Mouse (Mus musculus): ENCODE data around the gene Itgb6. TPM values are rescaled to one million over a fixed set of nuclear protein-coding genes. Genes with fewer than 3 reads are reported as not detected.

Gene Itgb6
- polyA plus RNA-seq, 1 experiment from 2014 or later: 25.6 TPM

DNA sequence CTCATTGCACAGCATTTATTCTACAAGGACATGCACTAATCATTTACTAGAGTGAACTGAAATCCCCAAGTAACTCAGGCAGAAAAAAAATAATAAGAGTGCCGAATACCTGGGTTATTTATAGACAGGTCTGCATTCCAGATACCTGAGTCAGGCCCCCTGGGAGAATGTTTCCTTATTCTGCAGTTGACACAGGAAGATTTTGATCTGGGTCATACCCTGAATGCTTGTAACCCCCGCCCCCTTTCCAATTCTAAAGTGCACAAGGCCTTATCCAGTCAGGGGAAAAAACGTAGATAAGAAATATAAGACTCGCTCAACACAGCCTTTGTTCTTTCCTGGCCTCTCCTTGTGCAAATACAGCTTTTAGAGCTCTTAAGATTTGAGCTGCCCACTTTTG lies 19.1 kb downstream of the Itgb6 start:
- Histone ChIP-seq H3K4me2 (replicated peaks; ENCODE audit: low read depth, low read length) (no peak overlapping the region), H3K4me3 (ENCODE audit: low read length) (no peak overlapping the region), H3K9me3 (ENCODE audit: low read length) (no peaks in the 10 kb centered on the region), H3K4me1 (ENCODE audit: insufficient read depth, low read length) (peaks cover 28% of the 10 kb centered on the region), H3K36me3 (ENCODE audit: insufficient read depth, low read length) (no peaks in the 10 kb centered on the region), H3K9ac (replicated peaks; ENCODE audit: low read length) (no peak overlapping the region), H3K27me3 (ENCODE audit: insufficient read depth, low read length) (no peaks in the 10 kb centered on the region), H3K27ac (ENCODE audit: low read length) (peak overlapping the region; percentile 76)
- WGBS: 29% methylated on average over 4 of the region's 4 CpGs
- ATAC-seq (ENCODE audit: low FRiP score, low TSS enrichment): peak; percentile 85

DNA sequence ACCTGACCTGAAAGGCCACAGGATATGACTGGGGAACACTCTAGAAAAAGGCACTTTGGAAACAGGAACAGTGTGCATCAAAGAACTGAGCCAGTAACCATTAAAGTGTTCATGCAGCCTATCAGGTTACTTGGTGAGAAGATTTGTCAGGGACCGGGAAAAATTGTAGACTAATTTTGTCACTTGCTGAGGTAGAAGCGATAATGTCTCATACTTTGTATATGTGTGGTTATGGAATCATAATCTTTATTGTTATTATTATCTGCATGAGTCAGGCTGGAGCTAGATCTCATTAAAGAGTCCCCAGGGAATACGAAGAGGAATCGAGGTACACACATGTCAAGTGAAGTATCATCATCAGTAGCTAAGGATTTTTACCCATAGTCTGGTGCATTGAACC lies 21.5 kb downstream of the Itgb6 start:
- WGBS: 86% methylated on average over 4 of the region's 4 CpGs
- no peak for ATAC-seq (ENCODE audit: low FRiP score, low TSS enrichment)

DNA sequence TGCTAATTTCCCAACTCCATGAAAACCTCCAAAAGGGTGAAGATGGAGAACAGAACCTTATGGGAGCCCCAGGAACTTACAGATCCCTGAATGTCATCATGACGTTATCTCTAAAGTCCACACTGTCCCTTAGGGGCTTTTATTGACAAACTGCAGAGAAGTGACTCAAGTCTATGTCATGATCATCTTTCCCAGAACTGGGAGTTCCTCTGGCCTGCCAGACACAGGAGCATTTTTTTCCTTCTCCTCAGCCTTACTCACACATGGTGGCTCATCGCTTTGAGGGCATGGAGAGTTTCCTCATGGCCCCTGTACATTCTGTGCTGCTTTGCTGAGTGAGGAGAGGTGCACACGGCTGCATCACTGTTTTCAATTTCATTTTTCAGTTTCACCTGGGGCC lies 22.4 kb downstream of the Itgb6 start:
- H3K36me3 ChIP-seq (ENCODE audit: insufficient read depth, low read length): no peaks in the 10 kb centered on the region
- no peak overlapping the region for H3K27ac ChIP-seq (ENCODE audit: low read length)
- no peaks in the 10 kb centered on the region for H3K9me3 ChIP-seq (ENCODE audit: low read length)
- H3K4me2 ChIP-seq (replicated peaks; ENCODE audit: low read depth, low read length): no peak overlapping the region
- no peak overlapping the region for H3K9ac ChIP-seq (replicated peaks; ENCODE audit: low read length)
- H3K27me3 ChIP-seq (ENCODE audit: insufficient read depth, low read length): no peaks in the 10 kb centered on the region
- no peak for ATAC-seq (ENCODE audit: low FRiP score, low TSS enrichment)
- WGBS: 88% methylated on average over 3 of the region's 3 CpGs
- no peak overlapping the region for H3K4me3 ChIP-seq (ENCODE audit: low read length)
- peaks cover 43% of the 10 kb centered on the region for H3K4me1 ChIP-seq (ENCODE audit: insufficient read depth, low read length)

More for the DNA sequence above, 21.5 kb downstream of the Itgb6 start:
- Histone ChIP-seq H3K27me3 (ENCODE audit: insufficient read depth, low read length) (no peaks in the 10 kb centered on the region), H3K4me3 (ENCODE audit: low read length) (no peak overlapping the region), H3K4me1 (ENCODE audit: insufficient read depth, low read length) (peaks cover 43% of the 10 kb centered on the region), H3K36me3 (ENCODE audit: insufficient read depth, low read length) (no peaks in the 10 kb centered on the region), H3K27ac (ENCODE audit: low read length) (no peak overlapping the region), H3K9ac (replicated peaks; ENCODE audit: low read length) (no peak overlapping the region), H3K4me2 (replicated peaks; ENCODE audit: low read depth, low read length) (no peak overlapping the region), H3K9me3 (ENCODE audit: low read length) (no peaks in the 10 kb centered on the region)

DNA sequence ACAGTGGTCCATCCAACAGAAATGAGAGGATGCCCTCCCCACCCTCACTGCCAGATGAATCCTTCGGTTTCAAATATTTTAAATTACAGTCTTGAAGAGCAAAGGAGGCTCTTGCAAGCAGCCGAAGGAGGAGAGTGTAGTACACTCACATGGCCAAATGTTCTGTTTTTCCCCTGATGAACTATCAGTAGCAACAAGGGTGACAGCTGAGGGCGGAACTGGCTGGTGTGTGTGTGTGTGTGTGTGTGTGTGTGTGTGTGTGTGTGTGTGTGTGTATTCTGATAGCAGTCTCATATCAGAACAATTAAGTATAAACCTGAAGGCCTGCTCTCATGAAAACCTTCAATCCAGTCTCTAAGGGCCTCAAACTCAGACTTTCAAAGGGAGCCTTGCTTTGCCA lies 22.9 kb downstream of the Itgb6 start:
- H3K9me3 ChIP-seq (ENCODE audit: low read length): no peaks in the 10 kb centered on the region
- no peak overlapping the region for H3K9ac ChIP-seq (replicated peaks; ENCODE audit: low read length)
- no peak overlapping the region for H3K4me2 ChIP-seq (replicated peaks; ENCODE audit: low read depth, low read length)
- no peaks in the 10 kb centered on the region for H3K27me3 ChIP-seq (ENCODE audit: insufficient read depth, low read length)
- H3K36me3 ChIP-seq (ENCODE audit: insufficient read depth, low read length): no peaks in the 10 kb centered on the region
- H3K4me3 ChIP-seq (ENCODE audit: low read length): no peak overlapping the region
- 73% methylated on average over 3 of the region's 3 CpGs for WGBS
- no peak for ATAC-seq (ENCODE audit: low FRiP score, low TSS enrichment)
- no peak overlapping the region for H3K27ac ChIP-seq (ENCODE audit: low read length)
- peaks cover 42% of the 10 kb centered on the region for H3K4me1 ChIP-seq (ENCODE audit: insufficient read depth, low read length)

DNA sequence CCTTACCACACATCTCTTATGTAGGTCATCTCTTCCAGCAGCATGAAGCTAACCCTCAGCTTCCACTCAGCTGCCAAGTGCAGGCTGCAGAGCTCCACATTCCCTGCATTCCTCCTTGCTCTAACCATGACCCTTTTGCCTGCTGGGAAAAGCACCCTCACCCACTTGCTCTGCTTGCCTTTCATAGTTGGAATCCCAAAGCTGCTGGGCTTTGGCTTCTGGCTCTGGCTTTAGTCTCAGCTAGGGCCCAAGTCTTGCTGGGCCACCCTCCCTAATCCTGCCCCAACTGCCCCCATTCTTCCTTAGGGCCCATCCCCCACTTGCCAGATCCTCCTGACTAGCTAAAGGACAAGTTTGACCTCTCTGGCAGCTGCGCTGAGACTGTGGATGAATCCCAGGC lies 24.3 kb downstream of the Itgb6 start:
- no peaks in the 10 kb centered on the region for H3K36me3 ChIP-seq (ENCODE audit: insufficient read depth, low read length)
- 52% methylated on average over 1 of the region's 1 CpGs for WGBS
- H3K27ac ChIP-seq (ENCODE audit: low read length): peak overlapping the region; percentile 81
- no peak overlapping the region for H3K4me3 ChIP-seq (ENCODE audit: low read length)
- H3K27me3 ChIP-seq (ENCODE audit: insufficient read depth, low read length): no peaks in the 10 kb centered on the region
- H3K9me3 ChIP-seq (ENCODE audit: low read length): no peaks in the 10 kb centered on the region
- peak overlapping the region; percentile 40; the same call in 1 of the 2 replicates for H3K9ac ChIP-seq (replicated peaks; ENCODE audit: low read length)
- no peak overlapping the region for H3K4me2 ChIP-seq (replicated peaks; ENCODE audit: low read depth, low read length)
- H3K4me1 ChIP-seq (ENCODE audit: insufficient read depth, low read length): peaks cover 37% of the 10 kb centered on the region
- ATAC-seq (ENCODE audit: low FRiP score, low TSS enrichment): peak; percentile 67

DNA sequence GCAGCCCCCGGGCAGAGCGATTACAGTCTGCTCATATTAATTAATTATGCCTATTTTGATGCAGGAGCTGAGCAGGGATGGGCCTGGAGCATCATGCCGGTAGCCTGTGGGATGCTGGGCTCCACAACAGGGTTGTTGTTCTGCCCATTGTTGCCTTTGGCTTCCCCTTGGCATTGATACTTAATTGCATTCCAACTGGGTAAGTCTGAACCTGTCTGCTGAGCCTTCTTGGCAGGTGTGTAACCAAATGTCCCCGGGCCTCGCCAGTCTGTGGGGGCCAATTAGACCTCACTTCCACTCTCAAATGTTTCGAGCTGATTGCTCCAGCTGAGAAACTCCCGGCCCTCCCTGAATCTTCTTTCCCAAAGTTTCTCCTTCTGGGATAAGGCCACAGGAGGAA lies 24.9 kb downstream of the Itgb6 start:
- Histone ChIP-seq H3K4me3 (ENCODE audit: low read length) (no peak overlapping the region), H3K27ac (ENCODE audit: low read length) (peak overlapping the region; percentile 81), H3K36me3 (ENCODE audit: insufficient read depth, low read length) (no peaks in the 10 kb centered on the region), H3K4me1 (ENCODE audit: insufficient read depth, low read length) (peaks cover 41% of the 10 kb centered on the region), H3K4me2 (replicated peaks; ENCODE audit: low read depth, low read length) (no peak overlapping the region), H3K9ac (replicated peaks; ENCODE audit: low read length) (no peak overlapping the region), H3K27me3 (ENCODE audit: insufficient read depth, low read length) (no peaks in the 10 kb centered on the region), H3K9me3 (ENCODE audit: low read length) (no peaks in the 10 kb centered on the region)
- ATAC-seq (ENCODE audit: low FRiP score, low TSS enrichment): no peak
- WGBS: 65% methylated on average over 7 of the region's 7 CpGs

DNA sequence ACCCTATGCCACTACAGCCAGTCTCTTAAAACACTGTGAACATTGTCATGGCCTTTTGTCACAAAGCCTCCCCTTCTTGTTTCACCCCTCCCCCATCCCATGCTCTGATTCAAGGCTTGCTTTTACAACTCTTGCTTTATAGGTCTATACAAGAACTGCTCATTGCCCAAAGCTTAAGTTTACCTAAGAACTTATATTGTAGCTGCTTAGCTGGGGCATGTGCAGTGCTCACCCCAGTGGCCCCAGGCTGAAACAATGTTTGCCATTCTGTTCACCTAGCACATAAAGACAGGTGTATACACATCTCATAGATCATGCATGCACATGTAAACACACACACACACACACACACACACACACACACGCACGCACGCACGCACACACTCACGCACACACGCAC lies 25.9 kb downstream of the Itgb6 start:
- no peaks in the 10 kb centered on the region for H3K36me3 ChIP-seq (ENCODE audit: insufficient read depth, low read length)
- H3K4me3 ChIP-seq (ENCODE audit: low read length): no peak overlapping the region
- no peak overlapping the region for H3K9ac ChIP-seq (replicated peaks; ENCODE audit: low read length)
- H3K27me3 ChIP-seq (ENCODE audit: insufficient read depth, low read length): no peaks in the 10 kb centered on the region
- H3K27ac ChIP-seq (ENCODE audit: low read length): no peak overlapping the region
- H3K4me2 ChIP-seq (replicated peaks; ENCODE audit: low read depth, low read length): no peak overlapping the region
- WGBS: 92% methylated on average over 6 of the region's 6 CpGs
- H3K4me1 ChIP-seq (ENCODE audit: insufficient read depth, low read length): peaks cover 40% of the 10 kb centered on the region
- no peaks in the 10 kb centered on the region for H3K9me3 ChIP-seq (ENCODE audit: low read length)
- ATAC-seq (ENCODE audit: low FRiP score, low TSS enrichment): no peak

DNA sequence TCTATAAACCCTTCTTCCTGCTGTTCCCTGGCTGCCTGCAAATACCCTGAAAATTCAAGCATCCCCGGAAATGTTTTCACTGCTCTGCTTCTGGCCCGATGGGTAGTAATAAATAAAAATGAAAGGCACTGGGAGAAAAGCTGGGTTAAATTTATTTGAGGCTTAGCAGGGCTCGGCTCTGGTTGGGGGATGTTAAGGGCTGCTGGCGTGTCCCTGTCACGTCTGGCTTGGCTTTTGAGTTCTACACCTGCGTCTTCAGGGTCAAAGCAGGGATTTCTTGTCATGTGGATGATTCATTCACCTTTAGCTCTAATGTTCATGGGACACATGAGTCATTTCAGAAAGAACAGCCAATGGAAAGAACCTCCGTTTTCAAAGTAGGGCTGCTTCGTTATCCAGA lies 26.7 kb downstream of the Itgb6 start:
- no peak for ATAC-seq (ENCODE audit: low FRiP score, low TSS enrichment)
- no peak overlapping the region for H3K4me2 ChIP-seq (replicated peaks; ENCODE audit: low read depth, low read length)

DNA sequence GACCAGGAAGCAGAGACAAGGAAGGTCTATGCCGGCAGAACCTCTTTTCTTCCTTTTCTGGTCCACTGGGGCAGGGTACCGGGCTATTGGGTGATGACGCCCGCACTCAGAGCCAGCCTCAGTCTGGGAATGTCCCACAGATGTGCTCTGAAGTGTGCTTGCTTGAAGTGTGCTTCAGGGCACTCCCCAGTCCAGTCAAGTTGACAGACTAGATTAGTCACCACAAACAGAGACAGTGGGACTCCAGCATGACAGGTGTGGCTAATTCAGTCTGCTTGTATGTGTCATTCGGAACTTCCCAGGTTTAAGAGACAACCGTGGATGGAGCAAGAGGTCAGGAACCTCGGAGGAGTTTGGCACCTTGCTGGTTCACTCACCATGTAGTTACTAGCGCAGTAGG lies 27.9 kb downstream of the Itgb6 start:
- H3K9me3 ChIP-seq (ENCODE audit: low read length): no peaks in the 10 kb centered on the region
- no peaks in the 10 kb centered on the region for H3K36me3 ChIP-seq (ENCODE audit: insufficient read depth, low read length)
- H3K27me3 ChIP-seq (ENCODE audit: insufficient read depth, low read length): no peaks in the 10 kb centered on the region
- 91% methylated on average over 8 of the region's 8 CpGs for WGBS
- no peak overlapping the region for H3K27ac ChIP-seq (ENCODE audit: low read length)
- no peak for ATAC-seq (ENCODE audit: low FRiP score, low TSS enrichment)
- no peak overlapping the region for H3K4me2 ChIP-seq (replicated peaks; ENCODE audit: low read depth, low read length)
- no peak overlapping the region for H3K9ac ChIP-seq (replicated peaks; ENCODE audit: low read length)
- H3K4me3 ChIP-seq (ENCODE audit: low read length): no peak overlapping the region
- H3K4me1 ChIP-seq (ENCODE audit: insufficient read depth, low read length): peaks cover 40% of the 10 kb centered on the region

More for the DNA sequence above, 26.7 kb downstream of the Itgb6 start:
- Histone ChIP-seq H3K36me3 (ENCODE audit: insufficient read depth, low read length) (no peaks in the 10 kb centered on the region), H3K9ac (replicated peaks; ENCODE audit: low read length) (no peak overlapping the region), H3K27me3 (ENCODE audit: insufficient read depth, low read length) (no peaks in the 10 kb centered on the region), H3K4me3 (ENCODE audit: low read length) (no peak overlapping the region), H3K27ac (ENCODE audit: low read length) (no peak overlapping the region), H3K9me3 (ENCODE audit: low read length) (no peaks in the 10 kb centered on the region), H3K4me1 (ENCODE audit: insufficient read depth, low read length) (peaks cover 40% of the 10 kb centered on the region)
- WGBS: 41% methylated on average over 8 of the region's 8 CpGs

DNA sequence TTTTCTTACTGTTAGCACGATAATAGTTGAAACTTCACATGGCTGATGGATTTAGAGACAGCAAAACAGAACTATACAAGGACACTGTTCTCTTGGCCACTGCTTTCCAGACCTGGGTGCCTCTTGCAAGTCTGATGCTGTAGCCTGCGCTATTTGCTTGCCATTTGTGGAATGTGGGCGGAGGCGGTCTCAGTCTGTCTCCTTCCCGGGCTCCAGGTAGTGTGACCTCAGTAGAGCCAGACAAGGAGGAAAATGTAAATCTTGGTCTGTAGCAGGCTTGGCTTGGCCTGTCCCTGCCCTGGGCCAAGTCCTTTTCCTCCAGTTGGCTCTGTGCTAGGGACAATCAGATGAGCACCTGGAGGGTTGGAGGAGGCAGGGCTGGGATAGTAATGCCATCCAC lies 30.2 kb downstream of the Itgb6 start:
- Histone ChIP-seq H3K9ac (replicated peaks; ENCODE audit: low read length) (no peak overlapping the region), H3K36me3 (ENCODE audit: insufficient read depth, low read length) (no peaks in the 10 kb centered on the region), H3K4me2 (replicated peaks; ENCODE audit: low read depth, low read length) (no peak overlapping the region), H3K27me3 (ENCODE audit: insufficient read depth, low read length) (no peaks in the 10 kb centered on the region), H3K4me3 (ENCODE audit: low read length) (no peak overlapping the region), H3K27ac (ENCODE audit: low read length) (no peak overlapping the region), H3K9me3 (ENCODE audit: low read length) (no peaks in the 10 kb centered on the region), H3K4me1 (ENCODE audit: insufficient read depth, low read length) (peaks cover 33% of the 10 kb centered on the region)
- ATAC-seq (ENCODE audit: low FRiP score, low TSS enrichment): peak; percentile 28; the same call in 1 of the 2 replicates
- WGBS: 55% methylated on average over 5 of the region's 5 CpGs

Measured in kidney, embryonic 16.5 days (tissue).